Mouse (Mus musculus) ovary, postnatal 36 days (tissue): ENCODE data around the gene Zfp688.
"Not testable (repeated sequence)": the region's sequence is repeated elsewhere in the genome, so short reads cannot be mapped to it uniquely, and the experiment has no call there.

Experiments used
- DNase-seq: peaks from one replicate; pipeline ENCODE4 v3.0.0; 2022; ENCODE audit warnings: low spot score, mixed read lengths

The Zfp688 gene

GRCm38 (mm10) chr7:127421388-127422191, at the start of gene Zfp688:
Gene Zfp688, minus strand, starts transcription at chr7:127422068.
- DNase-seq = peak; percentile 94

DNA sequence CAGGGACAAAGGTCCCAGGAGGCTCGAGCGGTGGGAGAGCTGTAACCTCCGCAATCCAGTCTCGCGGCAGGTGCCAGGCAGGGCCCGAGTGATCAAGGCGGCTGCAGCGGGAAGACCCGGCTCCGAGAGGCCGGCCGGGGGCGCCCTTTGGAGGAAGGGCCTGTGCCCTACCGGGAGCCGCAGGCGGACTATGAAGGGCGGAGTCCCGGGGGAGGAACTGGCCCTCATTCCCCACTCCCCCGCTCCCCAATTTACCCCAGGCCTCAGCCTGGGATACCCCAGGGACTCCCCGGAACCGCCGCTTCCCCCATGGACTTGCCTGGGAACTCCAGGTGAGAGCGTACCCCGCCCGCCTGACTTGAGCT, 49.8 kb upstream of the Zfp688 start:
- peak; percentile 57 for DNase-seq

DNA sequence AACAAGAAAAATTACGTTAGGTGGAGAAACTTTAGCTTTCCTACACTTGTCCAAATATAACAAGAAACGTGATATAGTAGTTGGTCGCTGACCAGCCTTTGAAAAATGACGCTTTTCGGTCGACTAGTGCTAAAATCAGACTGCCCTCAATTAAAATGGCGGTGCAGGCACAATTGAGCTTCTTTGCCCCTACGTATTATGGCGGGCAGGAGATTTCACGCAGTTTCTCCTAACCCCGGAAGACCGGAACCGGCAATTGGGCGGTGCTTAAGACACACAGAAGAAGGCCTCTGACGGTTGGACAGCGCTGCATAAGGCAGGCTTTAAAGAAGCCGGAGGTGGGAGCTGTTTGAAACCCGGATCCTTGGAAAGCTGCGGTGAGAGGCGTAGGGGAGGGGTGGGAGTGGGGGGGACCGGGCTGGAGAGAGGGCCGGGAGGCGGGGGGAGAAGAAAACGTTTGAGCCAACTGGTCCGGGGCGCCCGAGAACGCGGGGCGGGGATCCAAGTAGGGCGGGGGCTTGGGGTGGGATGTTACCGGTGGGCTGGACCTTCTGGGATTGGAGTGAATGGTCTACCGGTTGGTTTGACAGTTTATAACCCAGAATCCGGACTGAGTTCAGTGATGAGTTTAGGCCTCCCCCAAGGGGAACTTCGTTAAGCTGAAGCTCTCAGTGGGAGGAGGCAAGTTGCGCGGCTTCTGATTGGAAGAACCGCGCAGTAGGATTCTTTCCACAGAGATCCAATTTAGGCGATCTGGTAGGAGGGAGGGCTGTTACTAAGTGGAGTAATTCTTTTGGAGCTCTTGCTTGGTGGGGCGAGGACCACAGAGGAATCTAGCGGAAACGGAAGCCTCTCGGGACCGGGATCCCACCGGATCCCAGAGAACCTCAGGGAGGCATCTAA, 49.1 kb upstream of the Zfp688 start:
- peak; percentile 84 for DNase-seq

- no peak for DNase-seq
Measured at GRCm38 (mm10) chr7:127470011-127470715, 48.3 kb upstream of the Zfp688 start.

GRCm38 (mm10) chr7:127466606-127467005, 44.7 kb upstream of the Zfp688 start:
- no peak for DNase-seq

DNA sequence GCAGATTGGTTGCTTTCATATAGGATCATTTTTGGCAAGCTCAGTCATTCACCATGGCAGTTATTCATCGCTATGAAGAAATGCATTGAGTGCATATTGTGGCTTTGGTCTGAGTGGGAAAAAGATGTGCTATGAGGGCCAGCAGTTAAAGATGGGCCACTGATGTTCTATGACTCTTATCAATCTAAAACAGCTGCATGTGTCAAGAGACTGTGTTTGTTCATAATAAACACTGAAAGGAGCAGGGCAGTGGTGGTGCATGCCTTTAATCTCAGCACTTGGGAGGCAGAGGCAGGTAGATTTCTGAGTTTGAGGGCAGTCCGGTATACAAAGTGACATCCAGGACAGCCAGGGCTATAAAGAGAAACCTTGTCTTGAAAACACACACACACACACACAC, 43.8 kb upstream of the Zfp688 start:
- DNase-seq = not testable (repeated sequence)

GRCm38 (mm10) chr7:127465191-127465590, 43.3 kb upstream of the Zfp688 start:
- no peak for DNase-seq

- not testable (repeated sequence) for DNase-seq
Measured at GRCm38 (mm10) chr7:127459311-127459710, 37.4 kb upstream of the Zfp688 start, which contains the start of gene Prr14. Gene Prr14, plus strand, starts transcription at chr7:127459611.

DNA sequence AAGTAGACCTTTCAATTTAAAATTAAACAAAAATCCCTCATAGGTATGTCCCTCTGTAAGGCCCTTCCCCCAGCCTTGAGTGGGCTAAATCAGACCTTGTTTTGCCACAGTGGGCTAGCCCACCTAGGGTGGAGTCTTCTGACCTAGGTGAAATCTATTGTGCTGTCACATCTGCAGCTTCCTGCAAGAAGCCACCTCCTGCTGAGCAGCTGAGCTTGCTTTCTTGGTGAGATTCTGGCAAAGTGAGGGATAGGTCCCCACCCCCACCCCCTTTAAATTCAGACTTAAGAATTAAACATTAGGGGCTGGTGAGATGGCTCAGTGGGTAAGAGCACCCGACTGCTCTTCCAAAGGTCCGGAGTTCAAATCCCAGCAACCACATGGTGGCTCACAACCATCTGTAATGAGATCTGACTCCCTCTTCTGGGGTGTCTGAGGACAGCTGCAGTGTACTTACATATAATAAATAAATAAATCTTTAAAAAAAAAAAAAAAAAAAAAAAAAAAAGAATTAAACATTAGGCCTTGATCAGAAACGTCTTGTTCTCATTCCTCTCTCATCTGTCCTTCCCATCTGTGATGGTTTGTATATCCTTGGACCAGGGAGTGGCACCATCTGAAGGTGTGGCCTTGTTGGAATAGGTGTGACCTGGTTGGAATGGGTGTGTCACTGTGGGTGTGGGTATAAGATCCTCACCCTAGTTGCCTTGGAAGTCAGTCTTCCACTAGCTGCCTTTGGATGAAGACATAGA, 36.7 kb upstream of the Zfp688 start:
- DNase-seq = not testable (repeated sequence)

GRCm38 (mm10) chr7:127454905-127455304, 33.0 kb upstream of the Zfp688 start:
- no peak for DNase-seq

DNA sequence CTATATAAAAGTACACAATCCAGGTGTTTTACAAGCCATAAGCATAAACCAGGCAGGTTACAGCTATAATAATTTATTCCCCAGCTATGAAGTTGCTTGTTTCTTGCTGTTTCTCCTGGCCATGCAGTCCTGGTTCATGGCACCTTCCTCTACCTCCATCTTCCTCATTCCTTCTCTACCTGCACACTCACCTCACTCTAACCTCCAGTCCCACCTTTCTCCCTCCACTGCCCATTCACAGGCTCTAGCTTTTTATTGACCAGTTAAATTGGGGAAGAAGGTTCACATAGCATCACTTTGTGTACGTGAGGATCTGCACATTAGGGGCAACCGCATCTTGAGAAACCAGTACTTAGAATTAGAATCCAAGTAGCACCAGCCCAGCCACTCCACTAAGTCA, 31.2 kb upstream of the Zfp688 start:
- DNase-seq = no peak

DNA sequence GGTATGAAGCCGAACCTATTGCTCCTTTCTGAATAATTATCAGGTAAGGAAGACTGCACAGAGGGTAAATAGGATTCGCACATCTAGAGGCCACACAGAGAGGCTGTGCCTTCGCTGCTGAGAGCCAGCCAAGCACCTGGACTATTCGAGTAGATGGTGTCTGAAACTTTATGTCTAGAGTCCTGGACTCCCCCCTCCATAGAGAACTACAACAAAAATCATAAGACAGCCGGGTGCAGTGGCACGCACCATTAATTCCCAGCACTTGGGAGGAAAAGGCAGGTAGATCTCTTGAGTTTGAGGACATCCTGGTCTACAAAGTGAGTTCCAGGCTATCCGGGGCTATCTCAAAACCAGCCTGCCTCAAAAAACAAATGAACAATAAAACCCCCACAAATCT, 28.1 kb upstream of the Zfp688 start:
- DNase-seq = no peak

- peak; percentile 82 for DNase-seq
Measured at GRCm38 (mm10) chr7:127448521-127449300, 26.8 kb upstream of the Zfp688 start, which contains the start of gene Zfp689. Gene Zfp689, minus strand, starts transcription at chr7:127449158.

DNA sequence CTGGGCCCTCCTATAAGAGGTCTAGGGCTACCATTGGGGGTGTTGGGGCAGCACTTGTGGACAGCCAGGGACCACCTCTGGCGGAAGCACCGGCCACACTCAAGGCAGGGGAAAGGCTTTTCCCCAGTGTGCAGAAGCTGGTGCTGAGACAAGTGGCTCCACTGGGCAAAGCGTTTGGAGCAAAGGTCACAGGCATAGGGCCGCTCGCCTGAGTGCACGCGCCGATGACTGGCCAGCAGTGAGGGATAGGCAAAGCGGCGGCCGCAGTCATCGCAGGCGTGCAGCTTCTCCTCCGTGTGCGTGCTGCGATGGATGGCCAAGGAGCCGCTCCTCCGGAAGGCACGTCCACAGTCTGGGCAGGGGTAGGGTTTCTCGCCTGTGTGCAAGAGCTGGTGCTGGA, 22.1 kb upstream of the Zfp688 start:
- no peak for DNase-seq

DNA sequence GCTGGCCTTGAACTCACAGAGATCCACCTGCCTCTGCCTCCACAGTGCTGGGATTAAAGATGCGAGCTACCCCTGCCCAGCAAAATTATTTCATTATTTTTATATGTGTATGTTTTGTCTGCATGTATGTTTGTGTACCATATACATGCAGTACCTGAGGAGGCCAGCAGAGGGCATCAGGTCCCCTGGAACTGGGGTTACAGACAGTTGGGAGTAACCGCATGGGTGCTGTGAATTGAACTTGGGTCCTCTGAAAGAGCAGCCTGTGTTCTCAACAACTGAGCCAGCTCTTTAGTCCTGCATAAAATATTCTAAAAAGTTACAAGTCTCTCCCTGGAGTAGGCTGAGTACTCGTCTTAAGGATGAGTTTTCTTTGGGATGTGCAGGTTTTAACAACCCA, 15.9 kb upstream of the Zfp688 start:
- DNase-seq = no peak

- DNase-seq = no peak
Measured at GRCm38 (mm10) chr7:127435206-127435605, 13.3 kb upstream of the Zfp688 start.

DNA sequence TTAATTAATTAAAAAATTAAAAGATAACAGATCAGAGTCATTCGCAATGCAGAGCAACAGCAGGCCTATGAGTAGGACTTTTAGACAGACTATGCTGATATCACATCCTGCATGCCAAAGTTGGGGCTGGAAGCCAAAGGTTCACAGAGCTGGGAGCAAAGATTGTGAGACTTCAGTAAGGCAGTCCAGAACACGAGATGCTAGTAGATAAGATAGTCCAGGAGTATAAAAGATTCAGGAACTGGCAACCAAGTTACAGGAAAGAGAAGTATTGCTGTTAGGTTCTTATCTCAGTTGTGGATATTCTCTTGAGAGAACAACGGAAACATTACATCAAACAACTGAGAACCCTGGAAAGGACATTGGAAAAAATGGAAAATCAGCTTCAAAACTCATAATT, 4.5 kb upstream of the Zfp688 start:
- no peak for DNase-seq

DNA sequence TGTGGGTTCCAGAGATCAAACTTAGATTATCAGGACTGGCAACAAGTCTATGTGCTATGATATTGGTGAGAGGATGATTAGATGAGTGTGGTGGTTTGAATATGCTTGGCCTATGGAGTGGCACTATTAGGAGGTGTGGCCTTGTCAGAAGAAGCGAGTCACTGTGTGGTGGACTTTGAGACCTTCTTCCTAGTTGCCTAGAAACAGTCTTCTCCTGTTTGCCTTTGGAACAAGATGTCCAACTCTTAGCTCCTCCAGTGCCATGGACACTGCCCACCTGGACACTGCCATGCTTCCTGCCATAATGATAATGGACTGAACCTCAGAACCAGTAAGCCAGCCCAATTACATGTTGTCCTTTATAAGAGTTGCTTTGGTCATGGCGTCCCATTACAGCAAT, 4.0 kb upstream of the Zfp688 start:
- no peak for DNase-seq

DNA sequence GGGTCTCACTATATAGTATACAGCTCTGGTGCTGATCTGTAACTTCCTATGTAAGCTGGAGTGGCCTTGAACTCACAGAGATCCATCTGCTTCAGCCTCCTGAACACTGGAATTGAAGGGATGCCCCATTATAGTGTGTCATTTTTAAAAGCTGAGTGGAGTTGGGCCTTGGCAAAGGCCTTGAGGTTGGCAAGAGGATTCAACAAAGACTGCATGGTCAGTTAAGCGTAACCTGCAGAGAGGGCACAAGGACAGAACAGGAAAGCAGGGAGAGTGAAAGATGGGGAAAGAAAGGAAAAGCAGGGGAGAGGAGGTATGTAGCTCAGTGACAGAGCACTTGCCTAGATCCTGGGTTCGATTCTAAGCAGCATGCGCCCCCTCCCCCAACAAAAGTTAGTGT, 3.4 kb upstream of the Zfp688 start:
- no peak for DNase-seq

DNA sequence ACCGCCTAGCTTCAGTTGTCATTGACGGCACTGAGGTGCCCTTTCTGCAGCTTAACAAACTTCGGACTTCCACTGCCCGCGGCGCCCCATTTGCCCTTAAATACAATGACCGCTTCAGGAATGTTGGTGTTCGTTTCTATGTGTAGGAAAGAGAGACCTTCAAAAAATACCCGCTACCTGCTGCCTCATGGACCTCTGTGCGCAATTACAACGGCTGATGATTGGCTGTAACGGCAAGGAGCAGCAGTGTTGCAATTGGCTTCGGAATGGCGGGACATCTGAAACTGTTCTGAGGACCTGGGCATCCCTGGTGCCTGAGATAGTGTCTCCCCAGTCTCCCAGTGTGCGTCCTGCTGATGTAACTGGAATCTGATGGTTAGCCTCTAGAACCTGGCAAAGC, 379 bp upstream of the Zfp688 start:
- DNase-seq = no peak

GRCm38 (mm10) chr7:127411418-127411817, 10.4 kb downstream of the Zfp688 start:
- no peak for DNase-seq
